Mouse (Mus musculus) T-helper 1 cell (primary cell): ENCODE measurements at regions not wholly inside any gene's neighbourhood (a gene's known extent, or its start where the extent isn't known, plus 50 kb on each side); places are given as distances from the start of the nearest gene placed in this dataset.

Experiments
- in situ Hi-C: fragments of 300-600 bp; cut with MboI, MseI; formaldehyde crosslinking; loops from one replicate; pipeline ENCODE4 v1.15.1; 2025; ENCODE audit warnings: high pct_unique_total_duplicates

DNA sequence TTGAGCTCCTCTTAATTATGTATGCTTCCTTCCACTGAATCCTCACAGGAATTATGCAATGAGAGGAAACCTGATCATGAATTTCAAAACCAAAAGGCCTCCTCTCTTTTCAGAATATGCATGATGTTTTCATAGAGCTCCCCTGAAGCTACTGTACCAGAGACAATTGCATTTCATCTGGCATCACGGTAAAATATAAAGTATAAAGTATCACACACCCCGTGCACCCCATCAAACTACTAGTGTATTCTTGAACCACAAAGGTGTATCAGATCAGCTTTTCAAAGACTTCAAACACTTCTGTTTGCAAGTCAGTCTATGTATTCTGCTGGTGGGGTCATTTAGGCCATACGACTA lies 144.4 kb upstream of the Cxadr start:
- in situ Hi-C loops, result loop anchor here (25.0 kb wide), 1 partner anchor 1020 kb away; no protein-coding TSS in a partner anchor

- in situ Hi-C loops, result loop anchor here (25.0 kb wide), 1 partner anchor 1019 kb away; no protein-coding TSS in a partner anchor
Measured at GRCm38 (mm10) chr16:78156138-78156875, 145.0 kb upstream of the Cxadr start.

DNA sequence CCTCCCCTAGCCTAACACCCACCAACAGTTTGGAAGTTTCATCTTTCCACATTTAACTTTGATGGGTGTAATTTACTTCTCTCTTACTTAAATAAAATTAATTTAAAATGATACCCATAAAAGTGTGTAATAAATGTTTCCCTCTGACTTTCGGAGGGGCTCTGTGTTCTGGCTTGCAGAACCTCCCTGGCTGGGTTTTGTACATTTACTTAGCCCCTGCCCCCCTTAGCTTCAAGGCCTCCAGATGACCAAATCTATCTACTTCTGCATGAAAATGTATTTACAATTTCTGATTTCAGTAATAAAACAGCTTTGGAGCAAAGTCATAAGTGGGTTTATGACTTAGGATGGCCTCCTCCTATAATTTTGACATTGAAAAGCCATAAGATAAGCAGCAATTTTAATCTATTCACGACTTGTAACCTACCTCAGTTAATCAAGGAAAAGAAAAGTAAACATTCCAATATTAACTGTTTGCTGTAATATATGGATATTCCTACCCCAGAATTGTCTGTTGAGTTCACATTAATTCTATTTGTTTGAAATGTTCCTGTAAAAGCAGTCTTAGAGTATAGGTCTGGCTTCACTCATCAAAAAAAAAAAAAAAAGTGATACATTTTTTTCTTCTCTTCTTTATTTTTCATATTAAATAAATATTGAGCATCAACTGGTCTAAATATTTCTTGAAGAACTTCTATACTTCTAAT lies 147.2 kb upstream of the Cxadr start:
- in situ Hi-C loops, result loop anchor here (25.0 kb wide), 1 partner anchor 1017 kb away; no protein-coding TSS in a partner anchor

DNA sequence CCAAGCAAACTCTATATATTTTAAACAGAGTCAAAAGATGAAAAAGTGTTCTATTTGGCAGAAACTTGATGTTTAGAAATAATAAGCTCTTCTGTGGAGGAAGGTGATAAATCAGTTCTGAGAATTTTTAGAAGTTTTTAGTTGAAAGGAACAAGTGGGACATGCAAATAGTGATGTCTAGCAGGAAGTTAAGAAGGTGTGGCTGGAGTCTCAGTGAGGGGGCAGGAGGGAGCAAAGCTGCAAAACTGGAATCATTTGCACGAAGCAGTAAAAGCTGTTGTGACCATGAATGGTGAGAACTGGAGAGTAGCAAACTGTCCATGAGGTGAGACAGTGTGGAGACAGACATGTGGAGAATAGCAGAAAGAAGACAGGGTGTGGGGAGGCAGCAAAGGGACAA lies 157.1 kb upstream of the Cxadr start:
- in situ Hi-C loops, result no loop called here

- in situ Hi-C loops, result no loop called here
Measured at GRCm38 (mm10) chr16:78135501-78135900, 165.8 kb upstream of the Cxadr start.

GRCm38 (mm10) chr16:78134531-78134930 lies 166.8 kb upstream of the Cxadr start:
- in situ Hi-C loops, result no loop called here

DNA sequence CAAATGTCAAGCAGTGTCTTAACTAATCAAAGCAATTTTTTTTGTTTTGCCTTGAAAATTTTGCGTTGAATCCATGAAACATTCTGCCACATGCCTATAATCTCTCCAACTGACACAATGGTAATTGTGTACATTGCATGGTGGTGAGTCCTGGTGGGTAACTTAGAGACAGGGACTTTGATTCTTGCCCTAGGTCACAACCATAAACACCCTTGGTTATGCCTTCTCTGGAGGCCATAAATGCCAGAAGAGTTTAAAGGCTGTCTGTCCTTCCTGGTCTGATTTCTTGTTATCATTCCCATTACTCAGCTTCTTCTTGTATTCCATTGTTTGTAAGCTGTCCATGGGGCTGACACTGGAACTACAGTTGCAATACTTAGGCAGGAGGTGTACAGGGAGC lies 179.6 kb upstream of the Cxadr start:
- in situ Hi-C loops, result no loop called here

- in situ Hi-C loops, result no loop called here
Measured at GRCm38 (mm10) chr16:78120346-78120899, 180.9 kb upstream of the Cxadr start.

DNA sequence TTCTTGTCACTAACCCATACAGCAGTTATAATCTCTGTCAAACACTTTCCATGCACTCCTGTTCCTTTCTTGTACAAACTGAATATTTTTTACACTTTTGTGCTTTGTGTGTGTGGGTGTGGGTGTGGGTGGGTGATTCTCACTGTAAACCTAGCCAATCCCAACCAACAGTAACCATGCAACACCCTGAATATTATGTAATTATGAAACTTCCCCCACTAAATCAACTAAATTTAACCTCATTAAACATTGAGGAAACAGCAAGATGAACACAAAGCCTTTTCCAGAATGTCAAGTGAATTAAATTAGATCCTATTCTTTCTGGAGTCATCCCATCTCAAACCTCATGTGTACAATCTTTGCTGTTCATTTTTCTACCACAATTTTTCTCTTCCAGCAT lies 197.0 kb upstream of the Cxadr start:
- in situ Hi-C loops, result no loop called here

DNA sequence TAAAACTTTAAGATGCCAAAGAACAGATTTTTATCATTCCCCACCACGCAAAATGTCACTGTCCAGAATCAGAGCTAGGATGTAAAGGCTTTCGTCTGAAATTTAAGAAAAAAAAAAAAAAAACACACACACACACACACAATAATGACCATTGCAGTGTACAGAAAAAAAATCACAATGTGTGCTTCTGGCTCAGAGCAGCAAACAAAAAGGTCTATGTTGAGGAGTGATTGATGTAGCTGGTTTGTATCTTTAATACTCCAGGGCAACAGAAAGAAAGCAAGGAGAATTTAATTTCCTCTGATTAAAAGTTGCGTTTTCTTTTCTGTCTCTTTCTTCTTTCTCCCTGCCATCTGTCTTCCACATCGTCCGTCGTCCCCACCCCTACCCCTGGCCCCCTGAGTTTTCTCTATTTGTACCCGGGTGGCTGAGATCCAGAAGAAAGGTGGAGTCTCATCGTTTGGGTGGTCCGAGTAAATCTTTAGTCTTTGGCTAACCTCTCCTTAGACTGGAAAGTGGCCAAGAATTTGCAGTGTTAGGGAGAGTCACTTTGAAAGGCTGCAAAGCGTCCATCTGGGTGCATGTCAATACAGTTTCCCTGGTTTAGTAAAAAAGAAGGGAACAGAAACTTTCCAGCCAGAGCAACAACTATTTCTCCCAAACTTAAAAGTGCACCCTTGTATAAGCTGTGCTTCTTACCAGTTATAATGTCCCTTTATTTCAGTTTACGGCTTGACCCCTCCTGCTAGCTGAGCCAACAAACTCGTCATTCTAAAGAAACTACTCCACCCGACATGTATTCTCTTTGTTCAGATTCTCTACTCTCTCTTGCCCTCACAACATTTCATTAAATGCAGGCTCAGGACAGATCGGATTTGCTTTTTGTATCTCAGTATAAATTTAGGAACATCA lies 199.6 kb upstream of the Cxadr start:
- in situ Hi-C loops, result no loop called here

DNA sequence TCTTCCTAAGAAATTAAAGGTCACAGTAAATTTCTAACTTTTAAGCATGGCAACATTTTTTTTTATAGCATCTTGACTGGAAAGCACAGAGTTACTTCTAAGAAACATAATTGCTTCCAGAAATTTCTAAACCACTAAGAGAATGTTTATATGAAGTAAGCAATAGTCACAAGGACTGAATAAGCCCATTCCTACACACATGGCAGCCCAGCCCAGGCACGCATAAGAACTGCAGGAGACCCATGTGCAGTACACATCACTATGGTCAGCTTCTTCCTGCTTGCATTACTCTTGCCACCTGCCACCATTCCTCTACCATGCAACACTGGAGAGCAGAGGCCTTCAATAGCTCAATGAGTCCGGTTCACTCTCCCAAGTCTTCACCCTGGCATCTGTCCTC lies 201.4 kb upstream of the Cxadr start:
- in situ Hi-C loops, result loop anchor here (10.0 kb wide), 1 partner anchor 505 kb away; no protein-coding TSS in a partner anchor

GRCm38 (mm10) chr16:78099114-78099513 lies 202.2 kb upstream of the Cxadr start:
- in situ Hi-C loops, result loop anchor here (10.0 kb wide), 1 partner anchor 504 kb away; no protein-coding TSS in a partner anchor

- in situ Hi-C loops, result loop anchor here (10.0 kb wide), 1 partner anchor 504 kb away; no protein-coding TSS in a partner anchor
Measured at GRCm38 (mm10) chr16:78098555-78098954, 202.7 kb upstream of the Cxadr start.

DNA sequence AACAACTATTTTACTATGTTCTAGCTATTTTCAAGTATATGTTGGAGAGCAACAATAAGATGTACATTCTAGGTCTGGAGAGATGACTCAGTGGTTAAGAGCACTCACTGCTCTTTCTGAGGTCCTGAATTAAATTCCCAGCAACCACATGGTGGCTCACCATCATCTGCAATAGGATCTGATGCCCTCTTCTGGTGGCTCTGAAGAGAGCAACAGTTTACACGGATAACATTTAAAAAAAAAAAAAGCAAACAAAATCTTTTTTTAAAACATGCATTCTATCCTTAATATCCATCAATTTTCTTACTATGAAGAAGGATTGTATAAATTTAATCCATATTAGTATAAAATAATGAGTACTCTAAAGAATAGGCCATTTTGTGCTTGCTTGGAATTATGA lies 204.7 kb upstream of the Cxadr start:
- in situ Hi-C loops, result loop anchor here (10.0 kb wide), 1 partner anchor 502 kb away; no protein-coding TSS in a partner anchor

DNA sequence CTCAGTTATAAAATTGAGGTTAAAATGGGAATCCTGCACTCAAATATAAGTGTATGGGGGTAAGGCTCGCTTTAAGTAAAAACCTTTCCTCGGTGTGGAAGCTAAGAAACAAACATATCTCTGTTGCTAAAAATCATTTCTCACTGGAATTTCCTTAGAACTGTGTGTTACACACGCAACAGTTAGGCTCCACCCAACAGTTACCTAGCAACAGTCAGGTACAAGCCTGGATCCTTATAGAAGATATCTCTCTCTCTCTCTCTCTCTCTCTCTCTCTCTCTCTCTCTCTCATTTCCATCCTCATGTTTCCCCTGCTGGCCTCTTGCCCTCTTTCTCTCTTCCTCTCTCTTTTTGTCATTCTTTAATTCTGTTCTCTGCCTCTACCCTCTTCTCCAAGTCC lies 211.1 kb upstream of the Cxadr start:
- in situ Hi-C loops, result loop anchor here (10.0 kb wide), 1 partner anchor 495 kb away; no protein-coding TSS in a partner anchor

DNA sequence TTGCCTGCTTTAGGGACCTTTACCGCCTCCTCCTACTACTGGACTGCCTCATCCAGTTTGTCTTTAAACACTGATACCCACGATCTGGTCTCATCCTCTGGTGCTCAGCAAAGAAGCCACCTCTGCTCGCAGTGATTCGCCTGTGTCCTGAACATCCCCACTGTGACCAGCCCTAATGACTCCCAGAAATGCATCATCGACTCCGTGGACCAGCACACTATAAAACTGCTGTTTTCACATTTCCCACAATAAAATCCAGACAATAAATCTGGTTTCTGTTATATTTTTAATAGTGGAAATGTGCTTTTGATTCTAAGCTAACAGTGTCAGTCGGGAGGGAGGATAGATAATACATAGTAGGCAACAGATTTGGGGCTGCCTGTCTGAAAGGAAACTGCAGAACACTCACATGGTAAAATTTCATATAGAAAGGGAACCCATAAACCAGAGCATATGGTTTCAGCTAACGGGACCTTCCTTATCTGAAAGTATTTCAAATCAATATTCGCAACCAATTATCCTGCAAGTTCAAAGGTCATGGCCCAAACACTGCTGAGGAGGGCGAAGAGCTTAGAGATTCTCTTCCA lies 233.7 kb upstream of the Cxadr start:
- in situ Hi-C loops, result no loop called here

GRCm38 (mm10) chr16:78060516-78060915 lies 240.8 kb upstream of the Cxadr start:
- in situ Hi-C loops, result no loop called here

- in situ Hi-C loops, result no loop called here
Measured at GRCm38 (mm10) chr16:78057549-78057948, 243.7 kb upstream of the Cxadr start.

DNA sequence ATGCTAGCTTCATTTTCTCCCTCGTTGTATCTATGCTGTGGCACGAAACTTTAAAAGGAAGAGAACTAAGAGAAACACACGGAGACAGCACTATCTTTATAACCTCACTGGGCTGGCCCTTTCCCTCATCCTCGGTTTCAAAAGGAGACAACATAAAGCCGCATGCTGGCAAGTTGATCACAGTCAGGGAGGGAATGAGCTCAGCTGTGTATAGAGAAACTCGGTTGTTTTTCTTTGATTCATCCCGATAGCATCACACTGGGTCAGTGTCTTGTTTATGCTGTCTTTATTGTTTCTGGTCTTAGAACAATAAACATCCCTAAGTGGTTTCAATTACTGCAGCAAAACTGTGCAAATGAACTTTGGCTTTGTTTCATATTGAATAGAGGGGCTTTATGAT lies 249.2 kb upstream of the Cxadr start:
- in situ Hi-C loops, result no loop called here

GRCm38 (mm10) chr16:78040149-78040920 lies 261.0 kb upstream of the Cxadr start:
- in situ Hi-C loops, result no loop called here
